Mouse (Mus musculus) cerebellum, adult 18-20 months (tissue): ENCODE results near the gene Kirrel.
"Not testable (repeated sequence)": the region's sequence is repeated elsewhere in the genome, so short reads cannot be mapped to it uniquely, and the experiment has no call there.

Experiments used
- DNase-seq, 2 experiments: peaks; one replicate each; pipeline ENCODE4 v3.0.0; 2021

Gene Kirrel

GRCm38 (mm10) chr3:87131694-87132347 is 42.7 kb downstream of the Kirrel start:
- DNase-seq: no peak

GRCm38 (mm10) chr3:87130933-87131332 is 43.6 kb downstream of the Kirrel start:
- DNase-seq: no peak

GRCm38 (mm10) chr3:87123795-87124194 is 50.8 kb downstream of the Kirrel start:
- no peak for DNase-seq

- no peak for DNase-seq
Measured at GRCm38 (mm10) chr3:87118214-87118613, 56.3 kb downstream of the Kirrel start.

DNA sequence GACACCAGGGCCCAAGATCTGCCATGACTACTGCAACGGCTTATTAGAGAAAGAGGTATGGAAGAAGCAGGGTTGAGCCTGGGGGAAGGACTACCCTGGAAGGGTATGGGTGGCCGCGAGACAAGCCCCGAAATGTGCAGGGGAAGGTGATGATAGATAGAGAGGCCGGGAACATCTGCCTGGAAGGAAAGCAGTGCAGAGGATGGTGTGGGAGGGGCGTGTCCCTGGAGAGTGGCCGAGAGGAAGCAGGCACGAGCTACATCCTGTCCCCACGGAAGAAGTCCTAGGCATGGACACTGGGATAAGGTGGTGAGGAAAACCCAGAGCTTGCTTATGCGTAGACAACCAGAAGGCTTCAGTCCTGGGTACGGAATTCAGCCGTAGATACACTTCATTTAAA is 56.9 kb downstream of the Kirrel start:
- no peak for DNase-seq

- DNase-seq: no peak
Measured at GRCm38 (mm10) chr3:87115726-87116540, 58.6 kb downstream of the Kirrel start.

- DNase-seq: no peak
Measured at GRCm38 (mm10) chr3:87115271-87115670, 59.3 kb downstream of the Kirrel start.

- DNase-seq: no peak
Measured at GRCm38 (mm10) chr3:87114801-87115200, 59.7 kb downstream of the Kirrel start.

DNA sequence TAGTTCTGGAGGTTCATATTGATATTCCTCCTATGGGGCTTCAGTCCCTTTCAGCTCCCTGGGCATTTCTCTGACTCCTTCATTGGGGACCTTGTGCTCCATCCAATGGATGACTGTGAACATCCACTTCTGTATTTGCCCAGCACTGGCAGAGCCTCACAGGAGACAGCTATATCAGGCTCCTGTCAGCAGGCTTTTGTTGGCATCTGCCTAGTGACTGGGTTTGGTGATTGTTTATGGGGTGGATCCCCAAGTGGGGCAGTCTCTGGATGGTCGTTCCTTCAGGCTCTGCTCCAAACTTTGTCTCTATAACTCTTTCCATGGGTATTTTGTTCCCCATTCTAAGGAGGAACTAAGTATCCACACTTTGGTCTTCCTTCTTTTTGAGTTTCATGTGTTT is 60.7 kb downstream of the Kirrel start:
- DNase-seq: not testable (repeated sequence)

DNA sequence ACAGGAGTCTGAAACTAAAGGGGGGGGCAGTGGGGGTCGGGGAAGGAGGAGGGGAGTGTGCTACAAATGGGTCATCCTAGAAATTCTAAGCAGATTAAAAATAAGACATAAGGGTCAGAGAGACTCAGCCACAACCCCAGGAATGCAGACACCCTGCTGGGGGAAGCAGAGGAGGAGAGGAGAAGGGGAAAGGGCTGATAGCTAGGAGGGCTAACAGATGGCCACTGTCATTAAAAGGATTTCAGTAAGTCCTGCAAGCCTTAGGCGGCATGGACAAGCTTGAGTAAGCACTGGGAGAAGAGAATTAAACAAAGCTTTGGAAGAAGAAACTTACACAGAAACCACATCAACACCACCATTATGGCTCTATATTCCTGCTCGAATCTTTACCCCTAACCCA is 62.3 kb downstream of the Kirrel start:
- peak in 1 of 2 experiments; percentile 14 for DNase-seq

DNA sequence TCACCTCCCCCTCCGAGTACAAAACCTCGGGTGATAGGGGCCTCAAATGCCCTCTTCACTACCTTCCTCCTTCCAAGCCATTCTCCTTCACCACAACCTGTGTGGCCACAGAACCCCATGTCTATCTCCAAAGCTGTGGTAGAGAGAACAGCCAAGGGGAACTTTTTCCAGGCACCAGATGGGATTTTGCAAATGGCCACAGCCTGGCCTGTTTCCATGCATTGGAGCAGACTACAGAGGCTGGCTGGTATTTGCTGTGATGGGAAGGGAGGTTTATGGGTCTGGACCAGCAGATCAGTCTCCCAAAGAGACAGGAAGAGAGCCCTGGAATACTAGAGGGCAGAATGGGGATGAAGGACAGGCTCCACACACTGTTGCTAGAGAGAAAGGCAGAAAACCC is 69.7 kb downstream of the Kirrel start:
- no peak for DNase-seq

DNA sequence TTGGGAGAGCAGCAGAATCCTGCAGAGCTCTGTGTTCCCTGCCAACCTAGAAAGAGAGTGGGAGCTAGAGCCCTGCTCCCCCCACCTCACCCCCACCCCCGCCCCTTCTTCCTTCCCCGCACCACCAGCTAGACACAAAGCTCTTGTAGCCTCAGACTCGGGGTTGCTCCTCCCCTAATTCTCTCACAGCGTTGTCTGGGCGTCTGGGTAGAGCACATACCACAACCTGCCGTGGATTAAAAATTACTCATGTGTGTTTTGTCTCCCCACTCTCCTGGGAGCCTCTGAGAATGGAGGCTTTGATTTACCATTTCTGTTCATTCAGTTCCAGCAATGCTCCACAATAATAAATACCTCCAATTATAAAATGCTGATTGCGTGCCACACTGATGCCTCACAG is 72.2 kb downstream of the Kirrel start:
- DNase-seq: no peak

DNA sequence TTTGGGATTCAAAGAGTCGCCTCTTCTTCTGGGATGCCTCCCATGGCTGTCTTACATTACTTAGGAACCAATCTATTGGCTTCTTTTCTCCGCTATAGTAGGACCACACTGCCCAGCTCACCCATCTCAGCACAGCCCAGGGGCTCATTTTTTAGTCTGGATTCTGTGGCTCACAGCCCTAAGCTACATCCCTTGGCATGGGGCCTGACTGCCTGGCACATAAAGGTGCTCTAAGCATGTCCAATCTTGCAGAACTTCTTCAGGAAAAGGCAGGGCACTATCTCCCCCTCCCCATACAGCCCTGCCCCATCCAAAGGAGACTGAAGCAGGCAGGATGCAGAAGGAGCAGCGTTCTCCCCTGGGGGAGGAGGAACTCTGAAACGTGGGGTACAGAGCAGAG is 73.6 kb downstream of the Kirrel start:
- DNase-seq: no peak

- DNase-seq: no peak
Measured at GRCm38 (mm10) chr3:87097969-87098946, 76.3 kb downstream of the Kirrel start.

DNA sequence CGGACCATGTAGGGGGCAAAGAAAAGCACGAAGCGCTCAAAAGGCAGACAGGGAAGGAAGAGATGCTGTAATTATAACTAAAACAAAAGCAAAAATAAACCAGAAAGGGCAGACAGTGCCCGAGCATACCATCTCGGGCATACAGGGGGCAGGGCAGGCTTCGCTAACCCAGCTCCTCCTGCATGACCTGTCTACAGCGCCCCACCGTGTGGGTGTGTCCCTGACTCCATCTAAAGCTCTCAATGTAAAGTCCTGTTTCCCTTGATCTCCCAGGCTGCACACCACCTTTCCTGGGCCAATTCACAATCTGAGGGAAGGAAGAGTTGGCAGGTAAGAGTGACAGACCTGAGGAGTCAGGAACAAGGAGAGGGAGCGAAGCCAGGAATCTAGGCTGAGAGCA is 77.3 kb downstream of the Kirrel start:
- no peak for DNase-seq

DNA sequence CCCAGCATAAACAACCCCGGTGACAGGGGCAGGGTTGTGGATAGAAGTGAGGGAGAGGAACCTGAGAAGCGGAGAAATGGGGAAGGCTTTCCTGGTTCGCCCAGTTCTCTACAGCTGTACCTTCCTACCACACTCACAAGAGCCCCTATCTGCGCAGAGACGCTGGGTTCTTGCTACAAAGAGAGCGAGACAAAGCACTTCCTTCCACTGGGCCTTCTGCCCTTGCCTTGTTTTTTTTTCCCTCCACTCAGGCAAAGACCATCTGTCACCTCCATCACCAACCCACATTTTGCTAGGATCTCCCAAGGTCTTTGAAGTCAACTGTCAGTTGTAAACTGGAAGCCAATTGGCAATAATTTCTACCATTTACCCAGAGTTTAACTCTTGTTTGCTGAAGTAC is 80.8 kb downstream of the Kirrel start:
- no peak for DNase-seq

DNA sequence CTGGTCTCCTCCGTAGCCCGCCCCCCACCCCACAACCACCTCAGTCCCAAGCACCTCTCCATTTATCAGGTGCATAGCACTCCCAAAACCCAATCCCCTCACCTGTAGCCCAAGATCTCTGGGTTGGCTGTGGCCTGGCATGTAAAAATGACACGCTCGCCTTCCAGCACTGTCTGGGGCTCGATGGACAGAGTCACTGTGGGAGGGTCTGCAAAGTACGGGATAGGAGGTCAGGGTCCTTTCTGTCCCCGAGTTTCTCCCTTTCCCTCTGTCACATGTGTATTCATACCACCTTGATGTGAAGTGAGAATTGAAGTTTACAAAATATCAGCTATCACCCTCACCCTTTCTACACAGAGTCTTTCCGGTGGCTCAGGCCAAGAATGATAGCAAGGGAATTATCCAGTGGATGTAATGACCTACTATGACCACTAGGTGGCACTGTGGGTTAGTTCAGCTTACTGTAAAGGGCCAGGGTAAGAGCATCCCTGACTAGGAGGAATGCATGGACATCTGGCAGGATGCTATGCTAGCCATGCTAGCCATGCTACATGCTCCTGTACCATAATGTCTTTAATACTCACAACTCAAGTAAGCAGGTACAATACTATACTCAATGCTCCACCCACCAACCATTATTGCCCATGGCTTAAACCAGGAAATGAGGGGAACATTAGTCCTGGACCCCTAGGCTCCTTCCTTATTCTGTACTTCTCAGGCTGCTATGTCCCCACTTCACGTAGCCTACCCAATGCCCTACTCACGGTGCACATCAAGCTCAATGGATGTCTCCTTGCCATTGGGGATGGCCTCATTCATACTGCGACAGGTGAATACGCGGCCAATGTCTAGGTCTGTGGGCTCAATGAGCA is 84.6 kb downstream of the Kirrel start:
- DNase-seq: peak; percentile 59 to 60

- DNase-seq: no peak
Measured at GRCm38 (mm10) chr3:87087146-87087545, 87.4 kb downstream of the Kirrel start.

GRCm38 (mm10) chr3:87082235-87082634 is 92.3 kb downstream of the Kirrel start:
- peak; percentile 13 to 40 for DNase-seq

- no peak for DNase-seq
Measured at GRCm38 (mm10) chr3:87079751-87080150, 94.8 kb downstream of the Kirrel start.

- no peak for DNase-seq
Measured at GRCm38 (mm10) chr3:87079301-87079700, 95.2 kb downstream of the Kirrel start.

- no peak for DNase-seq
Measured at GRCm38 (mm10) chr3:87077681-87078080, 96.9 kb downstream of the Kirrel start.
